Mouse (Mus musculus) midbrain, postnatal 0 days (tissue): ENCODE results near the gene Myo9b. TPM values are rescaled to one million over a fixed set of nuclear protein-coding genes. Genes with fewer than 3 reads are reported as not detected.

Experiments used
- ATAC-seq: fragments of 200-750 bp; cut with Nextera tagmentation; 2 replicates; pipeline ENCODE4 v1.8.0; 2017; ENCODE audit warnings: moderate number of reproducible peaks, mild to moderate bottlenecking, moderate TSS enrichment, moderate library complexity; ENCODE audit not compliant: low FRiP score
- DNase-seq: peaks from one replicate; pipeline ENCODE4 v3.0.0-alpha.2; 2015; ENCODE audit warnings: low spot score
- H3K27ac ChIP-seq: fragments of 300-500 bp; sonication (generic); 2 replicates; pipeline ENCODE4 v1.5.1; 2014; ENCODE audit warnings: low read depth, mild to moderate bottlenecking, low read length, mixed read lengths
- H3K27me3 ChIP-seq: fragments of 300-500 bp; sonication (generic); 2 replicates; pipeline ENCODE4 v1.6.1; 2014; ENCODE audit warnings: low read length, control low read depth, mixed read lengths; ENCODE audit not compliant: insufficient read depth
- H3K36me3 ChIP-seq: fragments of 300-500 bp; sonication (generic); 2 replicates; pipeline ENCODE4 v1.6.1; 2014; ENCODE audit warnings: low read length, control low read depth, mixed read lengths; ENCODE audit not compliant: insufficient read depth
- H3K4me1 ChIP-seq: fragments of 300-500 bp; sonication (generic); 2 replicates; pipeline ENCODE4 v1.6.1; 2014; ENCODE audit warnings: mild to moderate bottlenecking, control low read depth, antibody characterized with exemption, low read length, mixed read lengths; ENCODE audit not compliant: insufficient read depth
- H3K4me2 ChIP-seq: fragments of 300-500 bp; sonication (generic); 2 replicates; pipeline ENCODE4 v1.6.1; 2014; ENCODE audit warnings: low read depth, mild to moderate bottlenecking, low read length, mixed read lengths; ENCODE audit not compliant: poor library complexity, severe bottlenecking
- H3K4me3 ChIP-seq: fragments of 300-500 bp; sonication (generic); 2 replicates; pipeline ENCODE4 v1.5.1; 2014; ENCODE audit warnings: low read depth, mild to moderate bottlenecking, low read length, moderate library complexity
- H3K9ac ChIP-seq: fragments of 300-500 bp; sonication (generic); replicated peaks from 2 replicates; pipeline ENCODE4 v1.6.1; 2014; ENCODE audit warnings: mild to moderate bottlenecking, low read length, moderate library complexity, mixed read lengths; ENCODE audit not compliant: poor library complexity, severe bottlenecking
- H3K9me3 ChIP-seq: fragments of 300-500 bp; sonication (generic); 2 replicates; pipeline ENCODE4 v1.6.1; 2016; ENCODE audit warnings: low read length, control low read depth
- CTCF ChIP-seq: IDR thresholded peaks from 2 replicates; pipeline ENCODE4 v1.5.1; 2016; ENCODE audit warnings: antibody characterized with exemption, mild to moderate bottlenecking
- WGBS: fragments of 180-500 bp; shearing (Covaris S2); extraction: QIAGEN DNeasy Blood & Tissue Kit; methylation state at CpG from one replicate; pipeline ENCODE4 v1.1.7; 2014; 5-methylcytosine and 5-hydroxymethylcytosine counted together
- polyA plus RNA-seq: library from polyadenylated mRNA; unstranded; fragments of >200 nt; fragmentation: Nextera tagmentation; extraction: Ambion mirVana; gene quantifications from 2 replicates; pipeline ENCODE4 v1.2.1, GENCODE M21; 2015
- total RNA-seq: library from RNA; depleted of rRNA; stranded (reverse); fragments of >200 nt; gene quantifications from 2 replicates; pipeline ENCODE4 v1.2.3, GENCODE M21; 2014

The Myo9b gene
- total and polyA plus RNA-seq, 2 experiments from 2014 or later: 7.6 to 32.3 TPM

GRCm38 (mm10) chr8:71400826-71401225 is 128.3 kb downstream of the Myo9b start:
- H3K27ac ChIP-seq: no peak overlapping the region
- ATAC-seq (no peak), DNase-seq (no peak)
- no peak overlapping the region for H3K4me2 ChIP-seq
- no peak overlapping the region for H3K4me3 ChIP-seq
- no peaks in the 10 kb centered on the region for H3K9me3 ChIP-seq
- no peak overlapping the region for H3K9ac ChIP-seq
- WGBS: 100% methylated on average over 2 of the region's 2 CpGs
- TF ChIP-seq CTCF: no peak
- peaks cover 6% of the 10 kb centered on the region for H3K36me3 ChIP-seq
- no peaks in the 10 kb centered on the region for H3K27me3 ChIP-seq
- peaks cover 8% of the 10 kb centered on the region for H3K4me1 ChIP-seq

- H3K4me1 ChIP-seq: peaks cover 8% of the 10 kb centered on the region
- no peak overlapping the region for H3K4me2 ChIP-seq
- DNase-seq (no peak), ATAC-seq (no peak)
- H3K36me3 ChIP-seq: peaks cover 6% of the 10 kb centered on the region
- no peak overlapping the region for H3K9ac ChIP-seq
- no peaks in the 10 kb centered on the region for H3K27me3 ChIP-seq
- TF ChIP-seq CTCF: no peak
- no peaks in the 10 kb centered on the region for H3K9me3 ChIP-seq
- no peak overlapping the region for H3K4me3 ChIP-seq
- no peak overlapping the region for H3K27ac ChIP-seq
These were observed 128.9 kb downstream of the Myo9b start for GRCm38 (mm10) chr8:71401454-71401853.

GRCm38 (mm10) chr8:71402446-71402964 is 130.0 kb downstream of the Myo9b start:
- no peaks in the 10 kb centered on the region for H3K27me3 ChIP-seq
- DNase-seq (no peak), ATAC-seq (no peak)
- no peak for TF ChIP-seq CTCF
- 91% methylated on average over 9 of the region's 9 CpGs for WGBS
- H3K4me2 ChIP-seq: no peak overlapping the region
- H3K4me1 ChIP-seq: peaks cover 4% of the 10 kb centered on the region
- no peak overlapping the region for H3K4me3 ChIP-seq
- H3K36me3 ChIP-seq: peaks cover 6% of the 10 kb centered on the region
- no peak overlapping the region for H3K9ac ChIP-seq
- no peak overlapping the region for H3K27ac ChIP-seq
- no peaks in the 10 kb centered on the region for H3K9me3 ChIP-seq

- Histone ChIP-seq H3K9me3 (no peaks in the 10 kb centered on the region), H3K36me3 (peaks cover 5% of the 10 kb centered on the region), H3K4me2 (no peak overlapping the region), H3K9ac (no peak overlapping the region), H3K4me3 (no peak overlapping the region), H3K27me3 (no peaks in the 10 kb centered on the region), H3K4me1 (no peaks in the 10 kb centered on the region), H3K27ac (no peak overlapping the region)
- ATAC-seq (no peak), DNase-seq (no peak)
- no peak for TF ChIP-seq CTCF
- 90% methylated on average over 6 of the region's 6 CpGs for WGBS
These were observed 130.8 kb downstream of the Myo9b start for GRCm38 (mm10) chr8:71403107-71403885.

- ATAC-seq: no peak
- no peaks in the 10 kb centered on the region for H3K4me1 ChIP-seq
- H3K27me3 ChIP-seq: no peaks in the 10 kb centered on the region
- no peak overlapping the region for H3K4me3 ChIP-seq
- H3K36me3 ChIP-seq: no peaks in the 10 kb centered on the region
- H3K27ac ChIP-seq: no peak overlapping the region
- TF ChIP-seq CTCF: no peak
- 96% methylated on average over 8 of the region's 8 CpGs for WGBS
- H3K9ac ChIP-seq: no peak overlapping the region
- no peak for DNase-seq
- no peak overlapping the region for H3K4me2 ChIP-seq
- no peaks in the 10 kb centered on the region for H3K9me3 ChIP-seq
These were observed 131.5 kb downstream of the Myo9b start for GRCm38 (mm10) chr8:71404011-71404410.

- ATAC-seq (no peak), DNase-seq (no peak)
- Histone ChIP-seq H3K9me3 (no peaks in the 10 kb centered on the region), H3K4me2 (no peak overlapping the region; the same call in 1 of the 2 replicates), H3K27me3 (no peaks in the 10 kb centered on the region), H3K4me3 (no peak overlapping the region), H3K27ac (no peak overlapping the region), H3K36me3 (no peaks in the 10 kb centered on the region), H3K4me1 (no peaks in the 10 kb centered on the region), H3K9ac (no peak overlapping the region)
- 83% methylated on average over 9 of the region's 9 CpGs for WGBS
- TF ChIP-seq CTCF: no peak
These were observed 132.4 kb downstream of the Myo9b start for GRCm38 (mm10) chr8:71404951-71405351.
